Comparison of ENCODE assay signal across 18 mouse cellular contexts in the genomic region with DNA sequence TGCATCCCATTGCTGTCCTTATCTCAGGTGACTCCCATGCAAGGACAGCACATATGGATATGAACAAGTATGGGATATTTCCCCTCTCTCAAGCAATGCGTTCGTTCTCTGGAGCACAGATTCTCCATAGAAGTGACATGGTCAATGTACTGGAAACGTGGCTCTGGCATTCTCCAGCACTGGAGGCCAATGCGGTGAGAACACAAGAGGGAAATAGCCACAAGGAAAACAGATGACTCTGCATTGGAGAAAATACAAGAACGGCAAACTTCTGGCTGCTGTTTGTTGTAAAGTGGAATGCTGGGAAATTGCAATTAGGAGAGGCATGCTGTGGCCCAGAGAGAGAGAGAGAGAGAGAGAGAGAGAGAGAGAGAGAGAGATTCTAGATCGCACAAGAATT.
DNase-seq lines count a peak whose midpoint lies in the region; ATAC-seq and TF ChIP-seq lines count a peak whose summit lies in the region.
"Had no signal": no experiment of that assay in that cellular context is flagged by ENCODE, and none has a peak within 500 bp of the region (broad histone marks: within the 10 kb centered on the region; RNA-seq: fewer than 3 reads in every experiment).

No protein-coding gene starts in this region.

- H3K27ac ChIP-seq in hindbrain, postnatal 0 days, result no peak overlapping the region
- no peak overlapping the region for H3K27ac ChIP-seq in hindbrain, embryonic 11.5 days (ENCODE audit: low read depth, low read length)
- 0 out of 2 replicates have a peak overlapping the region, but pooled peaks have one; percentile 41 for H3K27ac ChIP-seq in brown adipose tissue, adult 24 weeks (replicated peaks; ENCODE audit: low read depth, low read length)
- peak overlapping the region; percentile 66 for H3K27ac ChIP-seq in stomach, embryonic 16.5 days (ENCODE audit: low read length)
- H3K27ac ChIP-seq: embryonic facial prominence, embryonic 12.5 days; liver, embryonic 15.5 days; midbrain, embryonic 12.5 days had no signal

- H3K9ac ChIP-seq in hindbrain, postnatal 0 days (replicated peaks; ENCODE audit: low read length), result no peak overlapping the region
- no peak overlapping the region for H3K9ac ChIP-seq in hindbrain, embryonic 11.5 days (ENCODE audit: low read depth, low read length)
- no peak overlapping the region for H3K9ac ChIP-seq in stomach, embryonic 16.5 days (ENCODE audit: low read length)
- H3K9ac ChIP-seq: embryonic facial prominence, embryonic 12.5 days; liver, embryonic 15.5 days; midbrain, embryonic 12.5 days had no signal

- H3K36me3 ChIP-seq in hindbrain, postnatal 0 days (ENCODE audit: insufficient read depth, low read length), result no peaks in the 10 kb centered on the region
- no peaks in the 10 kb centered on the region for H3K36me3 ChIP-seq in hindbrain, embryonic 11.5 days (ENCODE audit: control insufficient read depth, insufficient read depth, low read length)
- H3K36me3 ChIP-seq in stomach, embryonic 16.5 days (ENCODE audit: control insufficient read depth, insufficient read depth, low read length), result no peaks in the 10 kb centered on the region
- H3K36me3 ChIP-seq: embryonic facial prominence, embryonic 12.5 days; liver, embryonic 15.5 days; midbrain, embryonic 12.5 days had no signal

- H3K4me3 ChIP-seq in hindbrain, postnatal 0 days (ENCODE audit: low read length), result no peak overlapping the region
- H3K4me3 ChIP-seq in hindbrain, embryonic 11.5 days (ENCODE audit: low read depth, low read length), result no peak overlapping the region
- no peak overlapping the region for H3K4me3 ChIP-seq in brown adipose tissue, adult 24 weeks (ENCODE audit: insufficient read depth, low read depth, low read length)
- H3K4me3 ChIP-seq in stomach, embryonic 16.5 days (replicated peaks; ENCODE audit: low read length), result no peak overlapping the region
- H3K4me3 ChIP-seq: embryonic facial prominence, embryonic 12.5 days; liver, embryonic 15.5 days; midbrain, embryonic 12.5 days had no signal

- 78% methylated on average over 6 of the region's 6 CpGs for WGBS in hindbrain, postnatal 0 days
- 87% methylated on average over 6 of the region's 6 CpGs for WGBS in hindbrain, embryonic 11.5 days
- 68% methylated on average over 6 of the region's 6 CpGs for WGBS in stomach, embryonic 16.5 days

- no peak overlapping the region for H3K4me2 ChIP-seq in hindbrain, postnatal 0 days (ENCODE audit: low read depth, low read length)
- no peak overlapping the region for H3K4me2 ChIP-seq in hindbrain, embryonic 11.5 days (replicated peaks; ENCODE audit: low read depth, low read length)
- no peak overlapping the region for H3K4me2 ChIP-seq in stomach, embryonic 16.5 days (ENCODE audit: low read depth, low read length)
- H3K4me2 ChIP-seq: embryonic facial prominence, embryonic 12.5 days; liver, embryonic 15.5 days; midbrain, embryonic 12.5 days had no signal

- H3K27me3 ChIP-seq in hindbrain, postnatal 0 days (ENCODE audit: insufficient read depth, low read length), result no peaks in the 10 kb centered on the region
- no peaks in the 10 kb centered on the region for H3K27me3 ChIP-seq in hindbrain, embryonic 11.5 days (ENCODE audit: control insufficient read depth, insufficient read depth, low read length)
- no peaks in the 10 kb centered on the region for H3K27me3 ChIP-seq in stomach, embryonic 16.5 days (ENCODE audit: control insufficient read depth, insufficient read depth, low read length)
- H3K27me3 ChIP-seq: CH12.LX; embryonic facial prominence, embryonic 12.5 days; liver, embryonic 15.5 days; midbrain, embryonic 12.5 days had no signal

- ATAC-seq in hindbrain, postnatal 0 days, result no peak
- no peak for ATAC-seq in hindbrain, embryonic 11.5 days (ENCODE audit: low FRiP score)
- ATAC-seq in stomach, embryonic 16.5 days (ENCODE audit: insufficient read depth, low FRiP score), result no peak
- ATAC-seq: forebrain, embryonic 16.5 days; hindbrain, embryonic 16.5 days had no signal

- DNase-seq in hindbrain, postnatal 0 days (ENCODE audit: low spot score), result peak; percentile 4
- no peak for DNase-seq in hindbrain, embryonic 11.5 days (ENCODE audit: low spot score)
- peak; percentile 12 for DNase-seq in heart, postnatal 4 days
- DNase-seq in frontal cortex, postnatal 10 days (ENCODE audit: low spot score in 2 of 2), result no peak
- no peak for DNase-seq in thymus, postnatal 25 days
- DNase-seq: adrenal gland, postnatal 10 days; cerebellum, postnatal 25 days; kidney, postnatal 10 days; lung, postnatal 36 days; right cerebral cortex, postnatal 14 days had no signal

- H3K4me1 ChIP-seq in hindbrain, postnatal 0 days (ENCODE audit: insufficient read depth, low read length), result no peaks in the 10 kb centered on the region
- H3K4me1 ChIP-seq in hindbrain, embryonic 11.5 days (replicated peaks; ENCODE audit: control insufficient read depth, insufficient read depth, low read length), result no peaks in the 10 kb centered on the region
- H3K4me1 ChIP-seq in brown adipose tissue, adult 24 weeks (ENCODE audit: control insufficient read depth, insufficient read depth, insufficient read length, low read length), result peaks cover 8% of the 10 kb centered on the region; the same call in 1 of the 2 replicates
- peaks cover 18% of the 10 kb centered on the region for H3K4me1 ChIP-seq in stomach, embryonic 16.5 days (ENCODE audit: control insufficient read depth, insufficient read depth, low read length)
- H3K4me1 ChIP-seq: liver, embryonic 15.5 days; midbrain, embryonic 12.5 days had no signal

- H3K9me3 ChIP-seq in hindbrain, postnatal 0 days (ENCODE audit: low read length), result no peaks in the 10 kb centered on the region
- H3K9me3 ChIP-seq in hindbrain, embryonic 11.5 days (ENCODE audit: control insufficient read depth, low read length), result no peaks in the 10 kb centered on the region
- H3K9me3 ChIP-seq in stomach, embryonic 16.5 days (replicated peaks; ENCODE audit: control insufficient read depth, low read length), result no peaks in the 10 kb centered on the region
- H3K9me3 ChIP-seq: embryonic facial prominence, embryonic 12.5 days; liver, embryonic 15.5 days; midbrain, embryonic 12.5 days had no signal

- TF ChIP-seq CTCF in hindbrain, postnatal 0 days (IDR thresholded peaks at IDR 0.05; ENCODE audit: low read depth), result no peak

Comparison
In these comparisons a context has a peak if more than half of its experiments do, and no peak if none do; other contexts are left out.
1. DNase-seq: peak in hindbrain, postnatal 0 days (single experiment) and heart, postnatal 4 days (single experiment); none in hindbrain, embryonic 11.5 days (single experiment), frontal cortex, postnatal 10 days (0 of 2) and thymus, postnatal 25 days (single experiment).
2. H3K27ac ChIP-seq: peak in brown adipose tissue, adult 24 weeks (single experiment) and stomach, embryonic 16.5 days (single experiment); none in hindbrain, postnatal 0 days (single experiment) and hindbrain, embryonic 11.5 days (single experiment).